Mouse (Mus musculus): ENCODE results near the gene Smim26. TPM values are rescaled to one million over a fixed set of nuclear protein-coding genes. Genes with fewer than 3 reads are reported as not detected.

The Smim26 gene
- total RNA-seq (2023): 10 to 100 TPM in 1 of 2 experiments, 1 to 10 TPM in 1; 9.4 to 12.3 TPM

DNA sequence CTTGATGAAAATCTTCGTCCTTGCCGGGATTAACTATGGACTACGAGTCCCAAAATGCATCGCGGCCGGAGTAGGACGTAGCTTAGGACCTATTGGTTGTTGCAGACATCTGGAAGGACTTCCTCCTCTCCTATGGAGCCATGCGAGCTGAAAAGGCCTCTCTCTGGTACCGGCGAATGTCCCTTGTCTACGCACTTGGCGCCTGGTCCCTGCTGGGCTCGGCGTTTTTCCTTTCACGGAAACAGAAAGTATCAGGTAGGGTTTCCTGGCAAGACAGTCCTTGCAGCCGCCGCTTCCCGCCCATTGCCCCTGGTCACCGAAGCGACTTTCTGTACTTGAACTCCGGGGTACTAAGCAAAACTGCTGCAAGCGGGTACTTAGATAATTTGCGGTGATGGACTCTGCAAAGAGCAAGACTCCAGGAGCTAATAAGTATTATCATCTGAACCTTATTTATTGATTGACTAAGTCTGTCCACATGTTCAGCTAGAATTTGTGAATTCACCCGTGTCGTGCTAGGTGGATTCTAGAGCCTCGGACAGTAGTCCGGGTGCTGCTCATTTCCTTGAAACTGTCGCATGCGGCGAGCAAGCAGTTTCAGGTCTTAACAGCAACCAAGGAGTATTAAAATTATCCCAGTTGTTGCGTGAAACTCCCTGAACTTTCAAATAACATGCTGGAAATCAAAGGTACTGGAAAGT is at the start of gene Smim26:
Gene Smim26 (plus strand): TSS at position 104 of the 701 bp plus-strand sequence.

DNA sequence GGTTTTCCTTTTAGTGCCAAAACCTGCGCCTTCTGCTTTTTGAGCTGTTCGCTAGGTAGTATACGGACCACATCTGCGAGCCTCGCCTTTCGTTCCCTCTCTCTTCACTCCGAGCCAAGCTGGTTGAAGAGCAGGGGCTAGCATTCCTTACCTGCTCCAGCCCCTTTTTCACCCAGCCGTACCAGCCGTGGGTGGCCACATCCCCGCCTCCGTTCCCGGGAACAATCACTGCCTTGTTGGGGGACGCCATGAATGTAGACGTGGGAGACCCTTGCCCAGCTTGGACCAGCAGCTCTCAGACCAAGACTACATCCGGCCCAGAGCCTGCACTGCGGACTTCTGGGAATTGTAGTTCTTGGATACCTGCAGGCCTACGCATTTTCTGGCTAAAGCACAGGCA is 43.3 kb upstream of the Smim26 start, which contains the start of gene Rbbp9:
Gene Rbbp9 (minus strand): TSS at position 341 of the 400 bp plus-strand sequence.

DNA sequence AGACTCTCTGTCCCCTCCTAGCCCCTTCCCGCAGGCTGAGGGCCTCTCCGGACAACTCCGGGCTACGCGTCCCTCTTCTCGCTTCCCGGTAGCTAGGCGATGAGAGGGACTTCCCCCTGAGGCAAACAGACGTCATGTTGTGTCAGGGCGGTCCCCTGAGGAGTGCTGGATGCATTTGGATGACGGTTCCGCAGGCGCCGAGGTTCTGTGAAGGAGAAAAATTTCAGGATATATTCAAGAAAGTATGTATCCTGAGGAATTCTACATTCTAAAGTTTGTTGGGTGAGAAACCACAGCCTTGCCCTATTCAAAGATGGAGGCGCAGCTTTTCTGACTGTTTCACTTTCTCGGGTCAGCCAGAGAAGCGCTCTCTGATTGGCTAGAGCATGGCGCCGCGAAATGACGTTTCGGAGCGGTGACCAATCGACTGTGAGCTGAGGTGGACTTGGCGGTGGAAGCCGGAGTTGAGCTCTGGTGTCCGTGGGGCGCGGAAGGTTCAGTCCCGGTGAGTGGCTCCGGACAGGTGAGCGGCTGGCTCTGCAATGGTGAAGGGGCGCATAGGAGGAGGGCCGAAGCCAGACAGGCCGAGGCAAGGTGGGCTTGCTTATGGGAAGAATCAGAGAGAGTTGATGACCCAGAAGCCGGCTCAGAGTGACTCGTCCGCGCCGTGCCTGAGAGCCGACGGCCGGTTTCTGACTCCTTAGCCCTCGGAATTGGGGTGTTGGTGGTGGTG is 37.9 kb upstream of the Smim26 start, which contains the start of gene Sec23b:
Gene Sec23b (plus strand): TSS at position 410 of the 733 bp plus-strand sequence.

DNA sequence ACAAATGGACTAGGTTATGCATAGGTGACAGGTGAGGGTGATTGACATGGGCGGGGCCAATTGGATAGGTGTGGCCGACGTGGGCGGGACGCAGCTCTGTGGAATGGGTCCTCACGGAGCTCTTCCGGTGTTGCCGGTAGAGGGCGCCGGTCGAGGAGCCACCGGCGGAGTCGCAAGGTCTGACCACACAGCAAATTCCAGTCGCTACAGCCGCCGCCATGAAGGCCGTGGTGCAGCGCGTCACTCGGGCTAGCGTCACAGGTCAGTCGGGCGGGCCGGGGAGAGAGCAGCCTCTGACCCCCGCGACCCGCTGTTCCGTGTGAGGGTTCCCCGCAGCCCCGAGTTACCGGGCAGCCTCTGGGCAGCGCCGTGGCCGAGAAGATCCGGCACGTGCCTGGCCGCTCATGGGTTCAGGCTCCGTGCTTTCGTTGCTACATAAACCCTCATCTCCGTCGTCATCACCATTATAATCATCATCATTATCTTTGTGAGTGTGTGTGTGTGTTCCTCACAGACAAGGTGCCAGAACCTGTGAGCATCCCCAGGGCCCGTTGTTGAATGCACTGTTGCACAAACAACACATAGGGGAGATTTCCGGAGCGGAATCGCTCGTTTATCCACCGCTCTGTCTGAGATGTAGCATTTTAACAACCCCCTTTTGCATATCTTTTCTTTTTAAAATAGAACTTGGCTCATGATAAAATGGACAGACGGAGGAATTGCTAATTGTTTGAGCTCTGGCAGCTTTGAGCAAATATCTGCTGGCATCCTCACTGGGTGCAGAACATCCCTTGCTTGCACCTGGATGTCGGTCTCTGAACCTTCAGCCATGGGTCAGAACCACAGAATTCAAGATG is 6.2 kb downstream of the Smim26 start, which contains the start of gene Dtd1:
Gene Dtd1 (plus strand): TSS at position 67 of the 857 bp plus-strand sequence.

Other genes with a start within 250 kb of the Smim26 start
- gene Kat14, start 225.1 kb upstream of the Smim26 start, total RNA-seq (2023): 10 to 100 TPM; 30.4 to 34.9 TPM
- 1 to 10 TPM; 5.2 to 9.1 TPM for gene Pet117, start 225.1 kb upstream of the Smim26 start, total RNA-seq (2023)
- not detected for gene Dzank1, start 66.6 kb upstream of the Smim26 start, total RNA-seq (2023)
- gene Polr3f, start 66.3 kb upstream of the Smim26 start, total RNA-seq (2023): 10 to 100 TPM; 16.2 to 19.7 TPM
- 1 to 10 TPM; 5.0 to 5.6 TPM for gene Rbbp9, start 43.2 kb upstream of the Smim26 start, total RNA-seq (2023)
- gene Sec23b, start 37.8 kb upstream of the Smim26 start, total RNA-seq (2023): 10 to 100 TPM; 46.0 to 52.7 TPM
- 1 to 10 TPM; 7.1 to 7.6 TPM for gene Dtd1, start 5.8 kb downstream of the Smim26 start, total RNA-seq (2023)
- not detected for gene Scp2d1, start 229.6 kb downstream of the Smim26 start, total RNA-seq (2023)

Measured in monocyte, adult 59 days (primary cell).